Mouse (Mus musculus) CH12.LX (cell line): ENCODE results near the gene Cldn10. TPM values are rescaled to one million over a fixed set of nuclear protein-coding genes. Genes with fewer than 3 reads are reported as not detected.
"Not testable (repeated sequence)": the region's sequence is repeated elsewhere in the genome, so short reads cannot be mapped to it uniquely, and the experiment has no call there.

Experiments
- DNase-seq: peaks from one replicate; pipeline ENCODE4 v3.0.0-alpha.2; 2013; ENCODE audit errors: extremely low read depth
- H3K27ac ChIP-seq: 2 replicates; pipeline ENCODE4 v1.5.1; 2012; ENCODE audit warnings: low read depth, mild to moderate bottlenecking, control low read depth, moderate library complexity; ENCODE audit not compliant: insufficient read depth
- H3K27me3 ChIP-seq: replicated peaks from 2 replicates; pipeline ENCODE3; 2012; ENCODE audit warnings: inconsistent platforms
- H3K36me3 ChIP-seq, 2 experiments: replicated peaks in 1 of 2; 2 replicates each; pipeline versions ENCODE3 to v1.6.1; 2012; ENCODE audit warnings: inconsistent platforms in 1 of 2, low read length in 1 of 2, mild to moderate bottlenecking in 1 of 2, mixed read lengths in 1 of 2, moderate library complexity in 1 of 2; ENCODE audit not compliant: control insufficient read depth in 1 of 2, insufficient read depth in 1 of 2
- H3K4me1 ChIP-seq, 2 experiments: 2 replicates each; pipeline ENCODE4 v1.6.1; 2012; ENCODE audit warnings: inconsistent platforms in 1 of 2, moderate library complexity in 1 of 2; ENCODE audit not compliant: insufficient read depth in 2 of 2, control insufficient read depth in 1 of 2
- H3K4me2 ChIP-seq: 2 replicates; pipeline ENCODE4 v1.6.1; 2012; ENCODE audit warnings: low read depth, mild to moderate bottlenecking, control low read depth; ENCODE audit not compliant: poor library complexity, insufficient read depth, severe bottlenecking
- H3K4me3 ChIP-seq, 3 experiments: fragments of 150-350 bp in 1 of 3; sonication (generic) in 1 of 3; replicated peaks in 1 of 3; 2 replicates each; pipeline versions ENCODE3 to v1.5.1; 2011 to 2012; ENCODE audit warnings: low read depth in 2 of 3, low read length in 2 of 3, mild to moderate bottlenecking in 2 of 3, moderate library complexity in 2 of 3, control low read depth in 1 of 3, improper control_type of control experiment in 1 of 3, inconsistent platforms in 1 of 3, mixed read lengths in 1 of 3; ENCODE audit not compliant: poor library complexity in 1 of 3
- H3K79me2 ChIP-seq: replicated peaks from 2 replicates; pipeline ENCODE4 v1.6.1; 2012; ENCODE audit warnings: mild to moderate bottlenecking, moderate library complexity; ENCODE audit not compliant: control insufficient read depth, poor library complexity, insufficient read depth, severe bottlenecking; ENCODE audit errors: extremely low read depth
- H3K9ac ChIP-seq: 2 replicates; pipeline ENCODE4 v1.6.1; 2012; ENCODE audit warnings: low read depth, mild to moderate bottlenecking, control low read depth, moderate library complexity; ENCODE audit not compliant: insufficient read depth
- H3K9me3 ChIP-seq: replicated peaks from 2 replicates; pipeline ENCODE3; 2012; ENCODE audit warnings: low read length, inconsistent platforms, mixed read lengths
- BHLHE40 ChIP-seq: IDR thresholded peaks from 2 replicates; pipeline ENCODE4 v1.6.1; 2011; ENCODE audit warnings: mild to moderate bottlenecking, low read depth, low read length, improper control_type of control experiment
- CHD1 ChIP-seq: IDR thresholded peaks from 2 replicates; pipeline ENCODE4 v1.6.1; 2012; ENCODE audit warnings: low read depth, low read length, improper control_type of control experiment, inconsistent platforms
- CHD2 ChIP-seq: IDR thresholded peaks from 2 replicates; pipeline ENCODE4 v1.6.1; 2011; ENCODE audit warnings: low read length, improper control_type of control experiment
- CTCF ChIP-seq, 2 experiments: IDR thresholded peaks in 1 of 2; conservative IDR thresholded peaks in 1 of 2; 2 replicates each; pipeline ENCODE4 v1.5.1; 2011 to 2012; ENCODE audit warnings: low read depth in 2 of 2, low read length in 2 of 2, improper control_type of control experiment in 1 of 2, inconsistent platforms in 1 of 2, mild to moderate bottlenecking in 1 of 2, moderate library complexity in 1 of 2
- E2F4 ChIP-seq: IDR thresholded peaks from 2 replicates; pipeline ENCODE4 v1.6.1; 2011; ENCODE audit warnings: low read depth, low read length, improper control_type of control experiment; ENCODE audit not compliant: insufficient replicate concordance
- ELF1 ChIP-seq: IDR thresholded peaks from 2 replicates; pipeline ENCODE4 v1.6.1; 2014; ENCODE audit warnings: low read depth, mild to moderate bottlenecking, inconsistent platforms, low read length, improper control_type of control experiment
- ETS1 ChIP-seq: conservative IDR thresholded peaks from 2 replicates; pipeline ENCODE4 v1.6.1; 2012; ENCODE audit warnings: low read depth, mild to moderate bottlenecking, inconsistent platforms, low read length, improper control_type of control experiment, moderate library complexity
- HCFC1 ChIP-seq: IDR thresholded peaks from 2 replicates; pipeline ENCODE4 v1.6.1; 2012; ENCODE audit warnings: low read depth, mild to moderate bottlenecking, inconsistent platforms, low read length, improper control_type of control experiment
- IRF4 ChIP-seq: IDR thresholded peaks from 2 replicates; pipeline ENCODE4 v1.6.1; 2014; ENCODE audit warnings: low read depth, mild to moderate bottlenecking, inconsistent platforms, low read length, improper control_type of control experiment
- JUN ChIP-seq: IDR thresholded peaks from 2 replicates; pipeline ENCODE4 v1.6.1; 2011; ENCODE audit warnings: low read depth, mild to moderate bottlenecking, low read length, improper control_type of control experiment, moderate library complexity; ENCODE audit not compliant: insufficient read depth
- JUND ChIP-seq: conservative IDR thresholded peaks from 2 replicates; pipeline ENCODE4 v1.6.1; 2011; ENCODE audit warnings: low read depth, low read length, improper control_type of control experiment
- KAT2A ChIP-seq: IDR thresholded peaks from 2 replicates; pipeline ENCODE4 v1.6.1; 2012; ENCODE audit warnings: low read length, improper control_type of control experiment, inconsistent platforms; ENCODE audit not compliant: insufficient replicate concordance
- MAX ChIP-seq: IDR thresholded peaks from 2 replicates; pipeline ENCODE4 v1.6.1; 2011; ENCODE audit warnings: low read length, improper control_type of control experiment
- MYC ChIP-seq: IDR thresholded peaks from 2 replicates; pipeline ENCODE4 v1.6.1; 2011; ENCODE audit warnings: low read depth, mild to moderate bottlenecking, improper control_type of control experiment, low read length
- NRF1 ChIP-seq: IDR thresholded peaks from 2 replicates; pipeline ENCODE4 v1.6.1; 2014; ENCODE audit warnings: low read depth, mild to moderate bottlenecking, inconsistent platforms, low read length, improper control_type of control experiment, moderate library complexity
- POLR2AphosphoS2 ChIP-seq: IDR thresholded peaks from 2 replicates; pipeline ENCODE4 v1.6.1; 2011; ENCODE audit warnings: low read depth, low read length, improper control_type of control experiment
- RAD21 ChIP-seq: IDR thresholded peaks from 2 replicates; pipeline ENCODE4 v1.6.1; 2011; ENCODE audit warnings: low read depth, mild to moderate bottlenecking, low read length, improper control_type of control experiment, moderate library complexity
- TBP ChIP-seq: conservative IDR thresholded peaks from 2 replicates; pipeline ENCODE4 v1.6.1; 2011; ENCODE audit warnings: low read depth, low read length, improper control_type of control experiment
- USF1 ChIP-seq: IDR thresholded peaks from 2 replicates; pipeline ENCODE4 v1.6.1; 2014; ENCODE audit warnings: low read depth, mild to moderate bottlenecking, inconsistent platforms, low read length, improper control_type of control experiment
- ZC3H11A ChIP-seq: IDR thresholded peaks from 2 replicates; pipeline ENCODE4 v1.6.1; 2012; ENCODE audit warnings: low read depth, mild to moderate bottlenecking, inconsistent platforms, low read length, improper control_type of control experiment
- ZKSCAN1 ChIP-seq: IDR thresholded peaks from 2 replicates; pipeline ENCODE4 v1.6.1; 2012; ENCODE audit warnings: low read depth, inconsistent platforms, low read length, improper control_type of control experiment, borderline replicate concordance
- ZNF384 ChIP-seq: IDR thresholded peaks from 2 replicates; pipeline ENCODE4 v1.6.1; 2012; ENCODE audit warnings: low read depth, low read length, improper control_type of control experiment, inconsistent platforms
- dilution Hi-C: fragments of 300-500 bp; cut with MboI; formaldehyde crosslinking; loops from 2 replicates; pipeline ENCODE4 v1.14.3; 2020; ENCODE audit warnings: low sequenced_read_pairs; ENCODE audit not compliant: extremely low pct_unique_long_range_greater_than_20kb, extremely low pct_ligation_motif_present
- in situ Hi-C: fragments of 300-500 bp; cut with MboI; formaldehyde crosslinking; loops from 3 replicates; pipeline ENCODE4 v1.14.3; 2019; ENCODE audit warnings: low sequenced_read_pairs, low pct_ligation_motif_present, low pct_unique_long_range_greater_than_20kb, mixed read lengths
- polyA plus RNA-seq: library from polyadenylated mRNA; unstranded; fragments of >175 nt; gene quantifications from 2 replicates; pipeline ENCODE4 v1.2.1, GENCODE M21; 2012; ENCODE audit warnings: low read depth; ENCODE audit not compliant: insufficient read length
- total RNA-seq, 2 experiments: library from RNA; depleted of rRNA; stranded (reverse); fragments of 300-350 nt in 1 of 2; fragments of >200 nt in 1 of 2; gene quantifications; 2 replicates each; pipeline ENCODE4 v1.2.3; 2012 to 2014

The Cldn10 gene
- total and polyA plus RNA-seq, 3 experiments, result not detected

DNA sequence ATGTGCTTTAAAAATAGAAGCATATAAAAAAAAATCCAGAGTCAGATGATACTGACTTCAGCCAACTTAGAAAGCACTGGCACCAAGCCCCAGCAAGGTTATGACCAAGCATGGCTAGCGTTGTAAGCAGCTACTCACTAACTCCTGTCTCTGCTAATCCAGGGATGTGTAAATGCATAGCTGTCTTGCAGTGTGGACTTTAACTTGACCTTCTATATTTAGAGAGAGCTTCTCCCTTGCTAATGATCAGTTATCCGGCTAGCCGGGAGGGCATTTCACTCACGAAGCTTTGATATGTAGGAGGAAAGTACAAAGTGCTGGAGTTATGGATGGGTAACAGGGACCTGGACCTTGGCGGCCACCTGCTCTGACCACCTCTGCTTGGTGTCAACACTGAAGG lies 19.9 kb downstream of the Cldn10 start:
- Histone ChIP-seq H3K36me3 (no peaks in the 10 kb centered on the region), H3K4me3 (no peak overlapping the region), H3K4me2 (no peak overlapping the region), H3K9ac (no peak overlapping the region), H3K79me2 (no peaks in the 10 kb centered on the region), H3K4me1 (peaks cover 9 to 12% of the 10 kb centered on the region in 2 experiments; a peak in 3 of 4 replicates), H3K27me3 (no peaks in the 10 kb centered on the region), H3K27ac (no peak overlapping the region), H3K9me3 (no peaks in the 10 kb centered on the region)
- in situ Hi-C loops (loop anchor here (25.0 kb wide), 1 partner anchor 595 kb away; no protein-coding TSS in a partner anchor), dilution Hi-C loops (no loop called here)
- TF ChIP-seq IRF4 (no peak), ELF1 (no peak), ZKSCAN1 (no peak), MAX (no peak), CHD1 (no peak), MYC (no peak), CTCF (conservative IDR thresholded peaks at IDR 0.05 in 1 of 2, IDR thresholded peaks at IDR 0.05 in 1 of 2; ENCODE audit: low read depth in 2 of 2, low read length in 2 of 2) (no peak), ZNF384 (no peak), ZC3H11A (no peak), KAT2A (no peak), NRF1 (no peak), POLR2AphosphoS2 (no peak), E2F4 (no peak)
- DNase-seq, result no peak

DNA sequence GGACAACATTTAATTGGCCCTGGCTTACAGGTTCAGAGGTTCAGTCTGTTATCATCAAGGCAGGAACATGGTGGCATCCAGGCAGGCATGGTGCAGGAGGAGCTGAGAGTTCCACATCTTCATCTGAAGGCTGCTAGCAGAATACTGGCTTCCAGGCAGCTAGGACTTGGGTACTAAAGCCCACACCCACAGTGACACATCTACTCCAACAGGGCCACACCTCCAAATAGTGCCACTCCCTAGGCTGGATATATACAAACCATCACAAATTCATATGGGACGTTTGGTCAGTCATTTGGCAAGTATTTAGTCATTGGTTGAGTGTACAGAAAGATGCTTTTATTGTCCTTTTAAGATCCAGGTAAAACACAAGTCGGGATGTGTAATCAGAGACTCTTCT lies 20.5 kb downstream of the Cldn10 start:
- H3K4me2 ChIP-seq, H3K79me2 ChIP-seq, H3K9me3 ChIP-seq, H3K36me3 ChIP-seq, H3K4me3 ChIP-seq, H3K9ac ChIP-seq, H3K27me3 ChIP-seq, dilution Hi-C loops, DNase-seq, H3K27ac ChIP-seq: not testable (repeated sequence)
- in situ Hi-C loops, result loop anchor here (25.0 kb wide), 1 partner anchor 596 kb away; no protein-coding TSS in a partner anchor
- peaks cover 9 to 12% of the 10 kb centered on the region in 2 experiments; a peak in 3 of 4 replicates for H3K4me1 ChIP-seq

DNA sequence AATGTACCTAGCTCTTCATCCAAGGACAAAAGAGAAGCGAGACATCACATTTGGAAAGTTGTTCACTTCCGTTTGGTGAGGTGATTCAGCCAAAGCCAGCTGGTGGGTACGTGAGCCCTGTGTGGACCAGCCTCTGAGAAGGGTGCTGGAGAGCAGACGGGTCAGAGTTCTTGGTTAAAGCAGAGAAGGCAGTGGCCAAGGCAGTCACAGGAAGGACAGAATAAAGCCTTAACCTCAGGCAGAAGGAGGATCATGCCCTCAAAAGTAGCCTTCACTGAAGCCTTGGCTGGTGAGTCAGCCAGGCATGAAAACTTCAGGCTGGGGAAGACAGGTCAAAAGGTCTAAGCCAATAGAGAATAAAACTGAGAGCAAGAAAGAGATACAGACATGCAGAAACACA lies 22.0 kb downstream of the Cldn10 start:
- Histone ChIP-seq H3K9me3 (no peaks in the 10 kb centered on the region), H3K9ac (no peak overlapping the region)
- TF ChIP-seq RAD21, result no peak
- no peak for TF ChIP-seq JUN
- no peak for TF ChIP-seq MAX
- TF ChIP-seq JUND, result no peak
- TF ChIP-seq USF1, result no peak
- no peak for TF ChIP-seq TBP
- no peak for TF ChIP-seq ELF1
- TF ChIP-seq IRF4, result no peak
- no peak for TF ChIP-seq CTCF (conservative IDR thresholded peaks at IDR 0.05 in 1 of 2, IDR thresholded peaks at IDR 0.05 in 1 of 2; ENCODE audit: low read depth in 2 of 2, low read length in 2 of 2)
- TF ChIP-seq HCFC1, result no peak
- no peak for TF ChIP-seq CHD2
- no peak for TF ChIP-seq ETS1
- no peak for TF ChIP-seq ZC3H11A
- no peak for TF ChIP-seq E2F4
- no peak for TF ChIP-seq NRF1
- no peak for TF ChIP-seq BHLHE40
- no peak for TF ChIP-seq ZNF384
- TF ChIP-seq MYC, result no peak
- no peak for TF ChIP-seq POLR2AphosphoS2
- TF ChIP-seq, all 38 proteins: peak for 0
- H3K36me3 ChIP-seq, result no peaks in the 10 kb centered on the region
- no peaks in the 10 kb centered on the region for H3K79me2 ChIP-seq
- in situ Hi-C loops, result loop anchor here (25.0 kb wide), 1 partner anchor 597 kb away; no protein-coding TSS in a partner anchor
- peaks cover 9% of the 10 kb centered on the region in 2 experiments; a peak in 3 of 4 replicates for H3K4me1 ChIP-seq
- H3K4me2 ChIP-seq, result peak overlapping the region; percentile 33; the same call in 1 of the 2 replicates
- no peak overlapping the region for H3K4me3 ChIP-seq
- H3K27me3 ChIP-seq, result no peaks in the 10 kb centered on the region
- no peak overlapping the region for H3K27ac ChIP-seq
- no peak for DNase-seq
- dilution Hi-C loops, result no loop called here
